Mouse (Mus musculus) gonadal fat pad, adult 2 months (tissue): Measurements from ENCODE around the gene Rab15. TPM values are rescaled to one million over a fixed set of nuclear protein-coding genes. Genes with fewer than 3 reads are reported as not detected.
"Not testable (repeated sequence)": the region's sequence is repeated elsewhere in the genome, so short reads cannot be mapped to it uniquely, and the experiment has no call there.

Source experiments
- DNase-seq: peaks from one replicate; pipeline ENCODE4 v3.0.0-alpha.2; 2012; ENCODE audit warnings: low read depth
- polyA plus RNA-seq: library from polyadenylated mRNA; depleted of rRNA; stranded (reverse); fragments of >200 nt; gene quantifications from 2 replicates; pipeline ENCODE4 v1.2.3, GENCODE M21; 2012; rRNA removed

The Rab15 gene
- polyA plus RNA-seq: 9.8 and 11.0 TPM in 2 replicates

DNA sequence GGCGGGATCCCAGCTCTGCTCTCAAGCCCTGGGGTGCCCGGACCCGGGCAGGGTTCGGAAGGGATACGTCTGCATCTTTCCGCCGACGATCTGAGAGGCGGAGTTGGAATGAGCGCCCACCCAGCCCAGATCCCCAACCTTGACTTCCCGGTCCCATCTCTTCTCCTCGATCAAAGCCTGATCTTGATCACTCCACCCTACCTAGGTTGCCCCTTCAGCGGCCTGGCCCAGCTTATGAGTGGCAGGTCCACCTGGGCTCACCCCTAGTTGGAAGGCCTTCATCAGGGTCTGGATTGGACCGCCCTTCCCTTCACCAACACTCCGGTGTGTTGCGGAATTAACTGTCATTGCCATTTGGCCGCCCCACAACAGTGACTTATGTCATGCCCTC, at the start of gene Rab15:
Gene Rab15 (minus strand): TSS at position 258 of the 391 bp plus-strand sequence.
- no peak for DNase-seq

DNA sequence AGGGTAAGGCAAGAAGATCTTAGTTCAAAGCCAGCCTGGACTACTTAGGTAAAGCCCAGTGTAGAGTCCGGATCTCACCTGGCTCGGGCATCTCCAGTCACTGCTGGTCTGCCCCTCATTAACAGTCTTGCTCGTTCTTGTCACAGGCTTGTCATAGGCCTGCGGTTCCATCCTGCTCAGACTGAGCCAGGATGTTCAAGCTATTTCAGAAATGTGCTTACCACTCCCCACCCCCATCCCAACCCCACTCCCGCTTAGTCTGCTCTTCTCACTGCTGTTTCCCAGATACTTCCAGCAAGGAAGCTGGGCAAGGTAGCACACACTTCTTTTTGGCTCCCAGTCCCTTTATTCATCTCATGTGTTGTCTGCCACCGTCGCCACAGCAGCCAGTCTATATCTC, 46.9 kb upstream of the Rab15 start:
- DNase-seq: no peak

DNA sequence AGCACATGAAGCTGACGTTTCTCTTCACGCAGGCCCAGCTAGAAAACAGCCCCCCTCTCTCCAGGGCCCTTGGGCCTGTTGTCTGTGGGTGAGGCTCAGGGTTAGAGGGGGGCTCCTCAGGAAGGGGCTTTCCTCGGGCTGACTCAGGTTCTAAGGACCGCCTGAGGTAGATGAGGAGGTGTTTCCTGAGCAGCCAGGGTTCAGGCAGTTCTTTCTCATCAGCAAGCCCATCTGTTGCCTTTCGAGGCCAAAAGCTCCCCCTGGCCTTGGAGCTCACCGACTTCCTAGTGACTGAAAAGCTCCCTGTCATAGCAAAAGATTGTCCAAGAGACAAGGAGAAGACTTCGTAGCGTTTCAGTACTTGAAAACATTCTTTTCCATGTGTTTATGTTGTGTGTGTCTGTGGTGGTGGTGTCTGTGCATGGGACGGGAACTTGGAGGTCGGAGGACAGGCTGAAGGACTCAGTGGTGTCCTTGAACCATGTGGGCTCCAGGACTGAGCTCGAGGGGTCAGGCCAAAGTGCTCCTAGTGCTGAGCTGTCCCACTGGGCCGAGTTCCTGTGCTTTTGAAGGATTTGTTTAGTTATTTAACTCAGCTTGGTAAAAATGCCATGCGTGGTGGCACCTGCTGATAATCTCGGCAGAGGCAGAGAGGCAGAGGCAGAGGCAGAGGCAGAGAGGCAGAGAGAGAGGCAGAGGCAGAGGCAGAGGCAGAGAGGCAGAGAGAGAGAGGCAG, 45.9 kb upstream of the Rab15 start:
- no peak for DNase-seq

DNA sequence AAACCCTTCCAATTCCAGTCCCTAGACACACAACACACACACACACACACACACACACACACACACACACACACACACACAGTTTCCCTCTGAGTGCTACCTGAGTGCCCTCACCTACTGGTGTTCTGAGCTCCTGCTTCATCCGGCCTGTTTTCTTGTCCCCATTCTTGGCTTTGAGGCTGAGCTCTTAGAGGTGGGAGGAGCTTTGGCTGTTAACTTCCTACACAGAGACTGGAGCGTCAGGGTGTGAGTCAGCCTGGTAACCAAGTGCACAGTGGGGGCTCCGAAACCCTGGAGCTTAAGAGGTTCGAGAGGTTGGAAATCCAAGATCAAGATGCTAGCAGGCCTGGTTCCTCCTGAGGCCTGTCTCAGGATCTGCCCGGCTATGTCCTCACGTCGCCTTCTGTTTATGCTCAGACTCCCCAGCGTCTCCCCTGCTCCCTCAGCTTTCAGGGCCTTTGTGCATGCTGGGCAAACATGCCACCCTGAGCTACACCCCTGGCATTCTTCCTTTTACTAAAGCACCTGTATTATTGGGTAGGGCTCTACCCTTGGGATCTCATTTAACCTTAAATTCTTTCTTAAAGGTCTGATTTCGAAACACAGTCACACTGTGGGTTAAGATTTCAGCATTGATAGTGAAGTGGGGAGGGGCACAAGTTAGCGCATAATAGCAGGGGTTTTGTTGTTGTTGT, 45.0 kb upstream of the Rab15 start:
- DNase-seq: no peak

DNA sequence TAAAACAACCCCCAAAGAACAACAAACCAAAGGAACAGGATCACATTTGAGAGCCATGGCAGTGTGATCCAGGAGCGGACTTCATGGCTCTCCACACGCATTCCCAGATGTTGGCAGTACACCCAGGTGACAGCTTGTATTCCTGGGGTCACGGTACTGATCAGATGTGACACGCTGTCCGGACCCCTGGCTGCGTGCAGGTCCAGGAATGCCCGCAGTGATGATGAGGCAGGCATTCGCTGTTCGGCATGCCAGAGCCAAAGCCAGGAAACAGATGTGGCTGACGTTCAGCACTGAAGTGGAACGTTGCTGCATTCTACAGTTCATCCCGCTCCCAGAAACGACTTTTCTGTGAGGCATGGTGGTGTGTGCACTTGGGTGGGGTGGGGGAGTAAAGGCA, 42.6 kb upstream of the Rab15 start:
- no peak for DNase-seq

DNA sequence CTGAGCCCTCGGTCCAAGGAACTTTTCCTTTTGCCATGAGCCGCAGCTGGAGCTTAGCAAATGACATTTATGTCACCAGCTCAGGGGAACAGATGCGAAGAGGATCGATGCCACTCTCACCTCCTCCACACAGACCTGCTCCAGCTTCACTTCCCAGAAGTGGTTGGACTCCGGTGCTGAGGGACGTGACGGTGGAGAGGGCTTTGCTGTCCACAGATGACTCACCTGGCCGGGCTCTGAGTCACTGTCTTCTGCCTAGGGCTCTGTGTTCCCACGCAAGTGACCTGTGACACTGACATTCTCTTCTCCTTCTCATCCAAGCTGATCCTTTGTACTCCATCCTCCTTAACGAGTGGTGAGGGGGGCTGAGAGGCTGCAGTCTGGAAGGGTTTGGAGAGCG, 40.9 kb upstream of the Rab15 start:
- no peak for DNase-seq

DNA sequence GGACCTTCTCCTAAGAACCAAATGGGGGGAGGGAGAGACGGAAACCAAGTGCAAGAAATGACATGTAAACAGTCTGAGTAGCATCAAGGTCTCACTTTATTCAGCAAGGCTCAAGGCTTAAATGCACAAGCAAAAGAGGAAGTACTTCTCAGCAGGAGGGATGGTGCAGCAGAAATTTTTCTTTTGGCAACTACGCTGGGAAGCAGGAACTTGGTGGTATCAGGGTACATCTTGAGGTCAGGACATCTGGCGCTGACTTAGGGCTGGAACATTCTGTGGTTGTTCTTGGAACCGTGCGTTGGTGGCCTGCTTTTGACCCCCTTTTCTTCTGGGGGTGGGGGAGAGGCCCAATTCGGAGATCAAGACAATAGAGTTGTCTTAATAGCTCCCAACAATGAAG, 36.1 kb upstream of the Rab15 start:
- DNase-seq: not testable (repeated sequence)

DNA sequence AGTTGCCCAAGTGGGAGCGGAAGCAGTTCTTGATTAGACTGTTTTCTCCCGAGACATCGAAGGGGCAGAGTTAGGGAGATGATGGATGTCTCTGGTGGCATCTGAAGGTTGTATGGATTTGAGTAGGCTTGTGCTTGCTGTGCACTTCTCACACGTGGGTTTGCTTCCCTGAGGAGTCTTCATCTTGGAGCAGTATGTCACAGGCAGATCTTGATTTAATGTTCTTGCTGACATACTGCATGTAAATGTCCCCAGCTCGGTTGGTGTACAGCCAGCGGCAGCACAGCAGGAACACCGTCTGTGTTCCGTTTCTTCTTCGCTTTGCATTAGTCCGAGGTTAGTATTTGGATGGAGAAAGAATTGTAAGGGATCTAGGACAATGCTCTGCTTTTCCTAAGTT, 34.4 kb upstream of the Rab15 start:
- no peak for DNase-seq

DNA sequence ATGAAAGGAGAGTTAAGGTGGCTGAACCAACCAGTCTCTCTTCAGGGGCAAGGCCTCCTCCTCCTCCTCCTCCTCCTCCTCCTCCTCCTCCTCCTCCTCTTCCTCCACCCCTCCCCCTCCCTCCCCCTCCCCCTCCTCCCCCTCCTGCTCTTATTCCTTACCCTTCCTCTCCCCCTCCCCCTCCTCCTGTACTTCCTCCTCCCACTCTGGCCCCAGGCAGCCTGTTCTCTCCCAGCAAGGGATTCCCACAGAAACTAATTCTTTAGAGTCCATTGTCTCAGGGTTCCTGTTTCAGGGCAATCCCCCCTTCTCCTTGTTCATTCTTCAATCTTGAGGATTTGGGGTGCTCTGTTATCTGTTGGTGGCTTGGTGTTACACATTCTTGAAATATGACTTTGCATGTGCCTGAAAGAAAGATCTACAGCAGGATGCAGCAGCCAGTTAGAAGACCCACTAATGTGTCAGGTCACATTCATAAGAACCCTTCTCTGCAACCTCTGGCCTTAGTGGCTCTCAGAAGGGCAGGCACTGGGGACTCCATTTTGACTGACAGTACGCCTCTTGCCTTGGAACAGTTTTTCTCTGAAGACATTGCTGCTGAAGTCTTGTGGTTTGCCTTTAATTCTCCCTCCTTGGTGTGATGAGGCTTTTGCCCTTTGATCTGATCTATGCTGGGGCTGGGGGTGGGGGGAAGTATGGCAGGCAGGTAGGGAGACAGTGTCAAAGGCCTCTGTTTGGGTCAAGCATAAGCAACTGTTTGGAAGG, 30.9 kb upstream of the Rab15 start:
- DNase-seq: no peak

DNA sequence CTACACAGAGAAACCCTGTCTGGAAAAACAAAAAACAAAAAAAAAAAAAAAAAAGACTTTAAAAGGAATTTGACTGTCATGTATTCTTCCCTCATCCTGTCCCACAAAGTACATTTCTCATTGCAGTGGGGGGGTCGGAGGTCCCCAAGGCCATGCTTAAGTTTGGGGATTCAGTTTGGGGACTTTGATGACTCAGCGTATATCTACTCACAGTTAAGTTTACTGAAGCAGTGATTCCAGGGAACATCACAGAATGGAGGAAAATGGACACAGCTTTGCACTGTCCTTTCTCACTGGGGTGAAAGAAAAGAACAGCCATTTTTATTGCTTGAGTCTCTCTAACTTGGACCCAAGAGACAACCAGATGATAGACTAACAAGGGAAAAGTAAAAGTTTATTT, 29.7 kb upstream of the Rab15 start:
- DNase-seq: no peak

DNA sequence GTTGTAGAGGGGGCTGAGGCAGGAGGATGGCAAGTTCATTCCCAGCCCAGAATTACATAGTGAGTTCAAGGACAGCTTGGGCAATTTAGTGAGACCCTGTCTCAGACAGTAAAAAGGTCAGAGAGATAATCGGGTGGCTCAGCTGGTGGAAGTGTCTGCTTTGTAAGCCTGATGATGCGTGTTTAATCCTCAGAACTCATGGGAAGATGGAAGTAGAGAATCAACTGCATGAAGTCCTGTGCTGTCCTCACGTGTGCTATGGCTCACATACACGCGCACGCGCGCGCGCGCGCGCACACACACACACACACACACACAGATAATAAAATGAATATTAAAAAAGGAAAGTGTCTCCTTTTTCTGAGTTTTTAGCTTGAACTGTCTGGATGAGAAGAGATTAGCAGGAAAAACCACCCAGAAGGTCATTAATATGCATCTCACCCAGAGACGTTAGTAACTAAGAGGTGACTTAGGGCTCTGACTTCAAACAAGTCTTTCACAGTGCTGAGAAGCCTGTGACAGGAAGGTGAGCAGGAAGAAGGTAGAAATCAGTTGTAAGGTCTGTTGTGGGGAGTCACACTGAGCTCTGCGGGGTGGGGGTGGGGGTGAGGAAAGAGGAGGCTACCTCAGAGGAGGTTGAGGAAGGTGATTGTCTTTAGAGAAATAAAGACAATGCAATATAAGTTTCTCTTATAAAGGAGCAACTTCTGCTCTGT, 21.8 kb upstream of the Rab15 start:
- no peak for DNase-seq

DNA sequence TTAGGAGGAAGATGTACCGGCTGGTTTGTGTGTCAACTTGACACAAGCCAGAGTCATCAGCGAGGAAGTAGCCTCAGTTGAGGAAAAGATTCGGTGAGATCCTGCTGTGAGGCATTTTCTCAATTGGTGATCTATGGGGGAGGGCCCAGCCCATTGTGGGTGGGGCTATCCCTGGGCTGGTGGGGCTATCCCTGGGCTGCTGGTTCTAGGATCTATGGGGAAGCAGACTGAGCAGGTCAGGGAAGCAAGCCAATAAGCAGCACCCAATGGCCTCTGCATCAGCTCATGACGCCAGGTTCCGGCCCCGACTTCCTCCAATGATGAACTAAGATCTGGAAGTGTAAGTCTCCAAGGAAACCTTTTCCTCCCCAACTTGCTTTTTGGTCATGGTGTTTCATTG, 17.4 kb upstream of the Rab15 start:
- DNase-seq: no peak

DNA sequence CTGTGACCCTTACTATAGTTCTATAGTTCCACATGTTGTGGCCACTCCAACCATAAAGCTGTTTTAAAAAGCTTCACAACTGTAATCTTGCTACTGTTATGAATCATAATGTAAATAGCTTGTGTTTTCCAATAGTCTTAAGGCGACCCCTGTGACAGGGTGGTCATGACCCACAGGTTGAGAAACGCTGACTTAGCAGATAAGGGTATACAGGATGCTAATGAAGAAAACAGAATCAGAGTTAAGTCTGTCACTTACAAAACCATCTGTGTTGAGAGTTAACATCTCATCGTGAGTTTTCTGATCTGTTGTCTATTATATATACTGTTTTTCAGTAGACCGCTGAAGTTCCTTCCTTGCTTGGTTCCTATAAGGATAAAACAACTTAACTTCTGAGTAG, 16.6 kb upstream of the Rab15 start:
- DNase-seq: no peak

DNA sequence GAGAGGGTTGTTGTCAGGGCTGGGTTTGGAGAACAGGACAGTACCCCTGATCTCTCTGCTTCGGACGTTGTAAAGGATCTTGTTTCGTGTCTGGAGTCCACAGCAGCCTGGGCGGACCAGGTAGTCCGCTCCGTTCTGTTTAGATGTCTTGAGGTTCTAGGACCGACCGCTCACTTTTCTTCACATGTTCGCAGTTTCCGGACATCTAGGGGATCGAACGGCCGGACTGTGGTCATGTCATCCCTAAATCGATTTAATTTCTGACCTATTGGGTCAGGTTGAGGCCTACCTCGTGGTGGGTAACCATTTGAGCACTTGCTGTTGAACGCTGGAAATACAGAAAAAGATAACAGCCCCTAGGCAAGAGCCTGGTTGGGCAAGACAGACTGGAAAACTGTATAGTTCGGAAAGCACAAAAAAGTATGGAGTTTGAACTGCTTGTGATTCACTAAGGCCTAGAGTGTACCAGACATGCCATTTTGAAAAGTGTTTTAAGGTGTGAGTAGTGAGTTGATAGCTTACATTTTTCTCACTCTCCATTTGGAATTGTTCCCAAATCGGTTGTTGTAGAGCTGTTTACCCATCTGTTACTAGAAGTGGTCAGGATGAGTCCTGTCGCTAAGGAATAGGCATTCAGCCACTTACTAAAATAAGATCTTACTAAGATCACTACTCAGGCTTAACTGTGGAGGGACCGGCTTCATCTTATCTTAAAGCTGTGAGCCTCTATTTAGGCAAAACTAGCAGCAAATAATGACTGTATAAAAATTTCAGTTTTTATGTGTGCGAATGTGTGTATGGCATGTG, 15.3 kb upstream of the Rab15 start:
- DNase-seq: no peak

DNA sequence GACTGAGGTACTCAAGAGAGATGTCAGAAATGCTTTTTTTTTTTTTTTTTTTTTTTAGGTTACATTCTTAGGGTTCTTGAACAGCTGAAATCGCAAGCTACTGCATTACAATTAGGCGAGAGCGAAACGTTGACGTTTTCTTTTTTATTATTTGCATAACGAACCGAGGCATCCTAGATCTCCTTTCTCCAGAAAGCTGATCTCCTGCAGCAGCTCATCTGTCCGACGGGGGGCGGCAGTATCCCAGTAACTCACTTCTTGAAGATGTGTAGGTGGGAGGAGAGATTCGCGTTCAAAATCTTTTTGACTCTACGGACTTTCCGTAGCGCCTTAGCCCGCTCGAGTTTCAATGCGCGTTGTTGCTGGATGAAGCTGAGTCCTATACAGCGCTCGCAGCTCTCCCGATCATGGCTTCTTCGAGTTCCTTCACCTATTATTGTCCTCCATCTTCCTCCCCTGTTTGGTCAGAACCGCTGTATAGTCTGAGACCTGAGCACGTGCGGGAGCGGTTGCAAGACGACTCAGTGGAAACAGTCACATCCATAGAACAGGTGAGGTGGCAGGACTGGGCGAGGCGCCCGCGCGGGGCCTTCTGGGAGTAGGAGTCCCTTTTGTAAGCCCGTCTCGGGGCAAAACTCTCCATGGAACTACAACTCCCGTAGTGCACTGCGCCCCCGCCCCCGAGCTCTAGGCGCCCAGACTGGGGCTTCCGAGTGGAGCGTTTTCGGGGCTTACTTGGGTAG, 14.6 kb upstream of the Rab15 start:
- no peak for DNase-seq

DNA sequence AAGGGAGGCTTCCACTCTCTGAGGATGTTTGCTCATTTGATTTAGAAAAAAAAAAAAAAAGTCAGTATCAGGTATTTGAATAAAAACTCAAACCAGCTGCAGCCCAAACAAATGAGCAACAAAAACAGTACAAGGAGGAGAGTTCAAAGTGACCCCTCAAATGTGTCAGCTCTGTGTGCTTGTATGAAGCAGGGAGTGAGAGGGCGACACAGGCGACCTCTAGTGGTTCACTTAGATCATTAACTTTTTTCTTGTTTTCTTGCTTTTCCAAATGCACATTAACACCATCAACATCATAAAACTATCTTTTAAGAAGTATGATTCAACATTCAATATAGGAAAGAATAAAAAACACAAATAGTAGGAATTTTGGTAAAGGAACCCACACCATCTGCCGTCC, 10.0 kb upstream of the Rab15 start:
- no peak for DNase-seq

DNA sequence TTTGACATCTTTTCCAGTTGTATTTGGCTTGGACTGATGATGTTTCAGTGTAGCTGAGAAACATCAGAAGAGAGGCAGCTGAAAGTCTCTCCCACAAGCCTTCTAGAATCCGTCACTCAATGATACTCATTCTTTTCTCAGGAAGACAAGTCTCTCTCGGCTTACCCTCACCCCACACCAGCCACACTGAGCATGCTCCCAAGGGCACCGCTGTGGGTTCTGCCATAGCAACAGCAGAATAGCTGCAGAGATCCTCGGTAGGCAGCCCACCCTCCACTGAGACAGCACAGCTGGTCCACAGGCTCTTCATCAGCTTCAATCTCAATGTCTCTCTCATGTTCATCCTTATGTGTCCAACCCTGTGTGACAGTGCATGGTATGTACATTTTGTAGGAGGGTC, 2.6 kb upstream of the Rab15 start:
- DNase-seq: no peak

DNA sequence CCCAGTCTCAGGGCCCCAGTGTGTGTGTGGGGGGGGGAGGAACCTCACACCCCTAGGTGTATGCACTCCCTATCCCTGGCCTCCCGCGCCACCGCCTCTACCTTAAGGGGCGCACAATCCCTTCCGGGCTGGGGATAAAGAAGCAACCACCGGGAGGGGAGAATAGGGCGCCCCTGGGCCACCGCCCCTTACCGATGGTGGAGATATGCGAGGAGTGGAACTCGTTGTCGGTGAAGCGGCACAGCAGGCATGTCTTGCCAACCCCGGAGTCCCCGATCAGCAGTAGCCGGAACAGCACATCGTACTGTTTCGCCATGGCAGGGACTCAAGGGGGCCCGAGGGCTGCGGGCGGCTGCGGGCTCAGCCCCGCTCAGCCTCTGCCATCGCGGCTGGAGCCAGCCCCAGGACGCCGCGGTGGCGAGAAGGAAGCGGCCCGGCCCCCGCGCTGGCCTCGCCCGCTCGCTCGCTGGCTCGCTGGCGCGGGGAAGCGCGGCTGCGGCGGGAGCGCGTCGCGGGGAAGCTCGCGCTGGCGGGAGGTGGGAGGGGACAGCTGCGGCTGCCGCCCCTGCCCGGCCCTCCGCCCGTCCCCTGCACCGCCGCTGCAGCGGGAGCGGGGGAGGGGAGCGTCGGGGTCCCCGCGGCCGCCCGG, 582 bp downstream of the Rab15 start:
- DNase-seq: no peak

DNA sequence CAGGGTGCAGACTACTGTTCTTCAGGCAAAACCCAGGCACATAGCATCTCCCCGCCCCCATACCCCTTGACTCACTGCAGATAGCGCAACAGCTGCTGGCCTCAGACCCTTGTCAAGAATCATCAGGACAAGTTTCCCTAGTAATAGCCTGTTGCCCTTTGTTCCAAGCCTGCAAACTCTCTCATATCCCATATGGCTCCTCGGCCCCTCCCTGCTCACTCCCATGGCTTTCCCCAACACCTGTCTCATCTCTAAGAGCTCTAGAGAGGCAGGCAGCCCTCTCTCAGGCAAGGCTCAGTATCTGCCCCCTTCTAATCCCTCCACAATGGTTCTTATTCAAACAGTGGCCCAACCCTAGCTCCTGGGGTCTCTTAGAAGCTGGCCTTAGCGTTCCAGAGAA, 2.1 kb downstream of the Rab15 start:
- DNase-seq: no peak

DNA sequence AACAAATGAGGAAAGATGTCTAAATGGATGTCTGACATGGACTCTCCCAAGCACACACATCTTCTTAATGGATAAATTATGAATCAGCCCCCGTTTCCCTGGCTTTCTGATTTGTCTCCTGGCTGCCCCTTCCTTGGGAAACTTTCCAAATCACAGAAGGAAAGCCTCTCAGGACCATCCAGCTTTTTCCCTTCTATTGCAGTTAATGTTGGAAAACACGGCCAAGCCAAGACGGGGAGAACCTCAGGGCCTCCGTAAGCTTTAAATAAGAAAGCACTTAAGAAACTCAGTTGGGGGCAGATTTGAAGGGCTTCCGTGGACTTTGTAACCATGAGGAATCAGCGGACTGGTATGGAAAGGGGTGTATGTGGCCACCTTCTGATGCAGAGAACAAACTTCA, 2.9 kb downstream of the Rab15 start:
- no peak for DNase-seq
